Mouse (Mus musculus) ES-E14 (cell line): ENCODE measurements around the gene Vezf1.

Source experiments
- HCFC1 ChIP-seq: IDR thresholded peaks from 2 replicates; pipeline ENCODE4 v1.6.1; 2012; ENCODE audit warnings: low read length, inconsistent platforms, borderline replicate concordance; ENCODE audit not compliant: insufficient read depth
- MAFK ChIP-seq: IDR thresholded peaks from 2 replicates; pipeline ENCODE4 v1.6.1; 2014; ENCODE audit warnings: mild to moderate bottlenecking, low read depth, low read length, inconsistent platforms; ENCODE audit not compliant: insufficient read depth
- ZC3H11A ChIP-seq: IDR thresholded peaks from 2 replicates; pipeline ENCODE4 v1.6.1; 2012; ENCODE audit warnings: low read depth, mild to moderate bottlenecking, inconsistent platforms, low read length, borderline replicate concordance

DNA sequence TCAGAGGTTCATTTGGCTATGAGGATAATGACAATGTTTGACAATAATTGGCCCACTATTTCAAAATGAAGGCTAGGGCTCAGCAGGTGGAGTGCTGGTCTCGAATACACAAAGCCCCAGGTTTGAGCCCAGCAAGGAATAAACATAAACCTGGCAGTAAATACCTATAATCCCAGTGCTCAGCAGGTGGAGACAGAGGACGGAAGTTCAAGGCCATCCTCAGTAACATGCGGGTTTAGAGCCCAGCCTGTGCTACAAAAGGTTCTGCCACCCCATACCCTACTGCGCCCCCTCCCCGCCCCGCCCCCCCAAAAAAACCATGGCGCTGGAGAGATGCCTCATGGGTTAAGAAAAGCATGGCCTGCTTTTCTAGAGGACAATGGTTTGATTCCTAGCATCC, 32.1 kb upstream of the Vezf1 start:
- TF ChIP-seq MAFK (no peak), ZC3H11A (no peak), HCFC1 (no peak)
